ENCODE assay signal across 13 mouse cellular contexts in the genomic region with DNA sequence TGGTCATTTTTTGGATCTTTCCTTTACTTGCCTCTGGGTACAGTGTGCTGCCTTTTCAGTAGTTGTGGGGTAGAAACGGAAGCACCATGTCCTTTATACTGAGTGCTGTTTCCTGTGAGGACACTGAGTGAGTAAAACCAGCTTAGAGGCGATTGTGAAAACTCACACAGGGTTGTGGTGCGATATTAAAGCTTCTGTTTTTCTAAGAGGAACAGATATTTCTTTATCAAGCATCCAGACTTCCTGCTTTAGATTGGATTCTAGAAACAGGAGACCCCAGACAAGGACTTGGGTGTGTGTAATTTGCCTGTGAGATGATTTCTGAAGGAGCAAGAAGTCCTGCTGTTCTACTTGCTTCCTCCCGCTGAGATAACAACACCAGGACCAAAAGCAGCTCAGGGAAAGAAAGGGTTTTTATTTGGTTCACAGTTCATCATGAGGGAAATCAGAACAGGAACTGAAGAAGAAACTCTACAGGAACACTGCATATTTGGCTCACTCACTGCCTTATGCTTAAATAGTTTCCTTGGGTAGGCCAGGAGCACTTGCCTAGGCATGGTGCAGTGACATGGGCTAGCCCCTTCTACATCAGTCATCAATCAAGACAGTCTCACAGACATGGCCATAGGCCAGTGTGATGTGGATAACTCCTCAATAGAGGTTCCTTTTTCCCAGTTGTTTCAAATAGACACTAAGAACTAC.
DNase-seq lines count a peak whose midpoint lies in the region; ATAC-seq lines count a peak whose summit lies in the region.
"Had no signal": no experiment of that assay in that cellular context is flagged by ENCODE, and none has a peak within 500 bp of the region (broad histone marks: within the 10 kb centered on the region; RNA-seq: fewer than 3 reads in every experiment).

No protein-coding gene starts in this region.

- no peaks in the 10 kb centered on the region for H3K9me3 ChIP-seq in kidney, embryonic 16.5 days (ENCODE audit: low read length)
- no peaks in the 10 kb centered on the region for H3K9me3 ChIP-seq in heart, embryonic 15.5 days (replicated peaks)
- H3K9me3 ChIP-seq: forebrain, embryonic 12.5 days; hindbrain, embryonic 15.5 days; limb, embryonic 12.5 days; neural tube, embryonic 13.5 days had no signal

- peak overlapping the region; percentile 59 for H3K27ac ChIP-seq in kidney, embryonic 16.5 days (ENCODE audit: low read length)
- H3K27ac ChIP-seq in heart, embryonic 15.5 days, result peak overlapping the region; percentile 74
- H3K27ac ChIP-seq: hindbrain, embryonic 15.5 days; limb, embryonic 12.5 days; neural tube, embryonic 13.5 days had no signal

- 62% methylated on average over 4 of the region's 4 CpGs for WGBS in kidney, embryonic 16.5 days
- WGBS in heart, embryonic 15.5 days, result 40% methylated on average over 4 of the region's 4 CpGs

- no peak overlapping the region for H3K4me2 ChIP-seq in kidney, embryonic 16.5 days (replicated peaks; ENCODE audit: low read depth, low read length)
- H3K4me2 ChIP-seq in heart, embryonic 15.5 days, result no peak overlapping the region; the same call in 1 of the 2 replicates
- H3K4me2 ChIP-seq: forebrain, embryonic 12.5 days; hindbrain, embryonic 15.5 days; limb, embryonic 12.5 days; neural tube, embryonic 13.5 days had no signal

- H3K4me1 ChIP-seq in kidney, embryonic 16.5 days (ENCODE audit: insufficient read depth, low read length), result no peaks in the 10 kb centered on the region
- H3K4me1 ChIP-seq in heart, embryonic 15.5 days (replicated peaks), result peaks cover 7% of the 10 kb centered on the region
- H3K4me1 ChIP-seq: hindbrain, embryonic 15.5 days; limb, embryonic 12.5 days had no signal

- ATAC-seq in kidney, embryonic 16.5 days (ENCODE audit: low FRiP score, low TSS enrichment), result no peak
- peak; percentile 66; the same call in 1 of the 2 replicates for ATAC-seq in heart, embryonic 15.5 days (replicated peaks; ENCODE audit: insufficient number of reproducible peaks, insufficient read depth, low FRiP score, low read depth)
- peak; percentile 92 for ATAC-seq in megakaryocyte progenitor cell, adult 5-6 weeks (replicated peaks; ENCODE audit: poor library complexity)
- ATAC-seq in erythroblast, adult 5-6 weeks (replicated peaks; ENCODE audit: low FRiP score, poor library complexity, severe bottlenecking), result no peak

- H3K36me3 ChIP-seq in kidney, embryonic 16.5 days (ENCODE audit: insufficient read depth, low read length), result no peaks in the 10 kb centered on the region
- H3K36me3 ChIP-seq in heart, embryonic 15.5 days, result no peaks in the 10 kb centered on the region
- H3K36me3 ChIP-seq: forebrain, embryonic 12.5 days; hindbrain, embryonic 15.5 days; limb, embryonic 12.5 days; neural tube, embryonic 13.5 days had no signal

- H3K4me3 ChIP-seq in kidney, embryonic 16.5 days (ENCODE audit: low read length), result no peak overlapping the region
- H3K4me3 ChIP-seq in heart, embryonic 15.5 days, result no peak overlapping the region
- H3K4me3 ChIP-seq: forebrain, embryonic 12.5 days; hindbrain, embryonic 15.5 days; limb, embryonic 12.5 days; neural tube, embryonic 13.5 days had no signal

- H3K27me3 ChIP-seq in kidney, embryonic 16.5 days (ENCODE audit: insufficient read depth, low read length), result no peaks in the 10 kb centered on the region
- no peaks in the 10 kb centered on the region for H3K27me3 ChIP-seq in heart, embryonic 15.5 days
- H3K27me3 ChIP-seq: forebrain, embryonic 12.5 days; hindbrain, embryonic 15.5 days; limb, embryonic 12.5 days; neural tube, embryonic 13.5 days had no signal

- no peak for DNase-seq in kidney, adult 18-20 months
- peak; percentile 24 for DNase-seq in adipocyte (ENCODE audit: low spot score)
- no peak for DNase-seq in adrenal gland, adult 2 months
- DNase-seq in cerebellum, postnatal 14 days, result no peak
- DNase-seq: cerebellum, adult 18-20 months had no signal

- H3K9ac ChIP-seq in kidney, embryonic 16.5 days (replicated peaks; ENCODE audit: low read length), result no peak overlapping the region
- H3K9ac ChIP-seq in heart, embryonic 15.5 days, result no peak overlapping the region
- H3K9ac ChIP-seq: forebrain, embryonic 12.5 days; hindbrain, embryonic 15.5 days; limb, embryonic 12.5 days; neural tube, embryonic 13.5 days had no signal

Comparison
In these comparisons a context has a peak if more than half of its experiments do, and no peak if none do; other contexts are left out.
1. ATAC-seq: peak in heart, embryonic 15.5 days (single experiment) and megakaryocyte progenitor cell, adult 5-6 weeks (single experiment); none in kidney, embryonic 16.5 days (single experiment) and erythroblast, adult 5-6 weeks (single experiment).